8 mouse cellular contexts compared by ENCODE assay signal in the genomic region with DNA sequence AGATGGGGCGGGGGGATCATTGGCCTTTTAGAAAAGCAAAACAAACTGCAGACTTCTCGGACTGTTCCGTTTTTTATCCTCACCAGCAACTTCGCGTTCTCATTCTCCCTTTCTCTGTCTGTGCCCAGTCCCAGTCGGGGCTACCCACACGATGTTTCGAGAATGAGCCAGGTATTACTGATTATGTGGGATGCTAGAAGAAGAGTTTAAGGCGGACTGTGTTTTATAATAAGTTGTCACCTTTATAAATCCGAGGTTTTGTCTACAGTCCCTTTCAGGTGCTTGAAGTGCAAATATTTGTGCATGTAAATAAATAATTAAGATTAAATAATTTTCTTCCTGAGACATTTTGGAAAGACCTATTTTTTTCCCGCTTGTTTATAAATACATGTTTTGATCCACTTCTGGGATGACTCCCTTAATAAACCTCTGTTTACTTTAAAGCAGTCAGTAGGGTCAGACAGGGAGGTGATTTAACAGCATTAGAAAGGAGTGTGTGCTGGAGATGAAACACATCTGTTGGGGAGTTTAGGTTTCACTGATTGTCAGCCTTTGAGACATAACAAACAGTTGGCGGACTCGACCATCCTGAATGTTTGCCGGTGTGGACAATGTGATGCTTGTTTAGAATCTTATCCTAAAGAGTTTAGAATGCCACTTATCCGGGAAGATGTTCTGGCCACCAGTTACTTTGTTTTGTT. TPM values are rescaled to one million over a fixed set of nuclear protein-coding genes. Genes with fewer than 3 reads are reported as not detected.
DNase-seq lines count a peak whose midpoint lies in the region; ATAC-seq and TF ChIP-seq lines count a peak whose summit lies in the region.

No protein-coding gene starts in this region.

- H3K27me3 ChIP-seq in heart, embryonic 11.5 days (ENCODE audit: control insufficient read depth, insufficient read depth, low read length): no peaks in the 10 kb centered on the region
- no peaks in the 10 kb centered on the region for H3K27me3 ChIP-seq in forebrain, embryonic 14.5 days (replicated peaks; ENCODE audit: control insufficient read depth, insufficient read depth, low read length)

- peak overlapping the region; percentile 72 for H3K27ac ChIP-seq in heart, embryonic 11.5 days (ENCODE audit: low read depth, low read length)
- H3K27ac ChIP-seq in ES-E14 (ENCODE audit: insufficient read depth, low read depth, low read length, poor library complexity, severe bottlenecking): no peak overlapping the region
- H3K27ac ChIP-seq in forebrain, embryonic 14.5 days (ENCODE audit: low read depth, low read length): no peak overlapping the region

- no peaks in the 10 kb centered on the region for H3K36me3 ChIP-seq in heart, embryonic 11.5 days (ENCODE audit: control insufficient read depth, insufficient read depth, low read length)
- no peaks in the 10 kb centered on the region for H3K36me3 ChIP-seq in ES-E14 (ENCODE audit: control insufficient read depth, insufficient read depth, low read length, poor library complexity, severe bottlenecking)
- H3K36me3 ChIP-seq in forebrain, embryonic 14.5 days (ENCODE audit: control insufficient read depth, insufficient read depth, low read length): no peaks in the 10 kb centered on the region

- H3K9ac ChIP-seq in heart, embryonic 11.5 days (ENCODE audit: low read depth, low read length): peak overlapping the region; percentile 85
- H3K9ac ChIP-seq in ES-E14 (ENCODE audit: insufficient read depth, low read depth, low read length, poor library complexity, severe bottlenecking): peak overlapping the region; percentile 62; the same call in 1 of the 2 replicates
- H3K9ac ChIP-seq in forebrain, embryonic 14.5 days (ENCODE audit: low read length): peak overlapping the region; percentile 68

- ATAC-seq in heart, embryonic 11.5 days (replicated peaks; ENCODE audit: insufficient number of reproducible peaks, low FRiP score, low TSS enrichment): no peak
- peak; percentile 3; the same call in 1 of the 2 replicates for ATAC-seq in forebrain, embryonic 14.5 days

- peaks cover 4% of the 10 kb centered on the region for H3K4me1 ChIP-seq in heart, embryonic 11.5 days (ENCODE audit: control insufficient read depth, insufficient read depth, low read length)
- peaks cover 5 to 7% of the 10 kb centered on the region in 2 experiments; a peak in 2 of 4 replicates for H3K4me1 ChIP-seq in ES-E14 (ENCODE audit: control insufficient read depth in 2 of 2, insufficient read depth in 2 of 2, low read length in 2 of 2, poor library complexity in 1 of 2)
- peaks cover 6% of the 10 kb centered on the region for H3K4me1 ChIP-seq in forebrain, embryonic 14.5 days (ENCODE audit: control insufficient read depth, insufficient read depth, low read length)

- no peaks in the 10 kb centered on the region for H3K9me3 ChIP-seq in heart, embryonic 11.5 days (replicated peaks; ENCODE audit: control insufficient read depth, low read length)
- H3K9me3 ChIP-seq in ES-E14 (ENCODE audit: control insufficient read depth, insufficient read depth, low read depth, low read length): no peaks in the 10 kb centered on the region
- no peaks in the 10 kb centered on the region for H3K9me3 ChIP-seq in forebrain, embryonic 14.5 days (replicated peaks; ENCODE audit: control insufficient read depth, low read length)

- WGBS in heart, embryonic 11.5 days (ENCODE audit: insufficient replicate concordance): 14% methylated on average over 15 of the region's 15 CpGs
- 13% methylated on average over 15 of the region's 15 CpGs for WGBS in forebrain, embryonic 14.5 days

- H3K4me2 ChIP-seq in heart, embryonic 11.5 days: peak overlapping the region; percentile 66
- peak overlapping the region; percentile 74 for H3K4me2 ChIP-seq in forebrain, embryonic 14.5 days (ENCODE audit: low read length)

- H3K4me3 ChIP-seq in heart, embryonic 11.5 days (ENCODE audit: low read depth, low read length): peak overlapping the region; percentile 73
- H3K4me3 ChIP-seq in ES-E14 (ENCODE audit: insufficient read depth in 1 of 2, low read depth in 1 of 2, low read length in 2 of 2, poor library complexity in 1 of 2, severe bottlenecking in 1 of 2): peak overlapping the region; percentile 67 to 81
- peak overlapping the region; percentile 52 for H3K4me3 ChIP-seq in forebrain, embryonic 14.5 days (ENCODE audit: low read depth, low read length)

- no peak for DNase-seq in heart, adult 8-10 months (ENCODE audit: low spot score)
- DNase-seq in ES-E14 (ENCODE audit: low read depth, low spot score): no peak
- DNase-seq in forebrain, embryonic 14.5 days (ENCODE audit: low spot score): no peak
- DNase-seq in lung, postnatal 36 days: peak; percentile 18
- DNase-seq in layer of hippocampus, adult 9-11 months: no peak
- no peak for DNase-seq in adrenal gland, postnatal 36 days
- DNase-seq in adrenal gland, postnatal 10 days: no peak

- in situ Hi-C loops in ES-E14 (cut with MboI; ENCODE audit: low sequenced_read_pairs in 2 of 2, unreplicated experiment in 2 of 2): no loop called here

TF ChIP-seq in ES-E14, 5 proteins besides CTCF, POLR2A, EP300 and RAD21:
- TF ChIP-seq MAFK (IDR thresholded peaks at IDR 0.05; ENCODE audit: insufficient read depth, low read depth, low read length) (no peak), ZNF384 (IDR thresholded peaks at IDR 0.05; ENCODE audit: low read depth, low read length) (no peak), CHD2 (IDR thresholded peaks at IDR 0.05; ENCODE audit: low read depth, low read length) (no peak), ZC3H11A (IDR thresholded peaks at IDR 0.05; ENCODE audit: borderline replicate concordance, low read depth, low read length) (no peak)

RNA-seq across cellular contexts. Expression of a gene that starts 0.9 kb away (rescaled TPM):
- polyA plus RNA-seq in heart, embryonic 11.5 days (2014; fragmentation: Nextera tagmentation; extraction: Ambion mirVana): 40.5 and 42.8 TPM in 2 replicates
- 10 to 100 TPM; 20.9 to 27.4 (median 22.2) TPM for total RNA-seq in heart, adult 8-10 months (2022)
- 21.1 and 23.6 TPM in 2 replicates for total RNA-seq in ES-E14 (2012; rRNA removed)
- polyA plus RNA-seq in forebrain, embryonic 14.5 days (2014; fragmentation: Nextera tagmentation; extraction: Ambion mirVana): 69.1 and 72.0 TPM in 2 replicates
- total RNA-seq in adrenal gland, postnatal 36 days (2021): 10 to 100 TPM; 62.4 to 70.4 TPM
- 10 to 100 TPM; 56.1 to 67.3 TPM for total RNA-seq in adrenal gland, postnatal 10 days (2021)
